Mouse (Mus musculus) stomach, embryonic 16.5 days (tissue): ENCODE data around the gene Trpc3. TPM values are rescaled to one million over a fixed set of nuclear protein-coding genes. Genes with fewer than 3 reads are reported as not detected.
A peak's percentile ranks its signal among the peaks of the same experiment; 100 is the strongest.
"Not testable (repeated sequence)": the region's sequence is repeated elsewhere in the genome, so short reads cannot be mapped to it uniquely, and the experiment has no call there.

Experiments
- ATAC-seq: fragments of 200-750 bp; cut with Nextera tagmentation; 2 replicates; pipeline ENCODE4 v1.8.0; 2017; ENCODE audit warnings: moderate number of reproducible peaks, moderate TSS enrichment; ENCODE audit not compliant: insufficient read depth, low FRiP score
- H3K27ac ChIP-seq: fragments of 300-500 bp; sonication (generic); 2 replicates; pipeline ENCODE4 v1.5.1; 2014; ENCODE audit warnings: low read length
- H3K27me3 ChIP-seq: fragments of 300-500 bp; sonication (generic); 2 replicates; pipeline ENCODE4 v1.6.1; 2014; ENCODE audit warnings: low read length, control low read depth, mixed read lengths; ENCODE audit not compliant: control insufficient read depth, insufficient read depth
- H3K36me3 ChIP-seq: fragments of 300-500 bp; sonication (generic); 2 replicates; pipeline ENCODE4 v1.6.1; 2014; ENCODE audit warnings: low read length; ENCODE audit not compliant: control insufficient read depth, insufficient read depth
- H3K4me1 ChIP-seq: fragments of 300-500 bp; sonication (generic); 2 replicates; pipeline ENCODE4 v1.6.1; 2014; ENCODE audit warnings: low read length, control low read depth, mixed read lengths; ENCODE audit not compliant: control insufficient read depth, insufficient read depth
- H3K4me2 ChIP-seq: fragments of 300-500 bp; sonication (generic); 2 replicates; pipeline ENCODE4 v1.6.1; 2014; ENCODE audit warnings: low read depth, low read length, mixed read lengths
- H3K4me3 ChIP-seq: fragments of 300-500 bp; sonication (generic); replicated peaks from 2 replicates; pipeline ENCODE4 v1.5.1; 2014; ENCODE audit warnings: mild to moderate bottlenecking, low read length
- H3K9ac ChIP-seq: fragments of 300-500 bp; sonication (generic); 2 replicates; pipeline ENCODE4 v1.6.1; 2014; ENCODE audit warnings: low read length
- H3K9me3 ChIP-seq: fragments of 300-500 bp; sonication (generic); replicated peaks from 2 replicates; pipeline ENCODE4 v1.6.1; 2016; ENCODE audit warnings: low read length, control low read depth; ENCODE audit not compliant: control insufficient read depth
- WGBS: fragments of 180-500 bp; shearing (Covaris S2); extraction: QIAGEN DNeasy Blood & Tissue Kit; methylation state at CpG from one replicate; pipeline ENCODE4 v1.1.7; 2014; 5-methylcytosine and 5-hydroxymethylcytosine counted together
- polyA plus RNA-seq: library from polyadenylated mRNA; unstranded; fragments of >200 nt; fragmentation: Nextera tagmentation; extraction: Ambion mirVana; gene quantifications from 2 replicates; pipeline ENCODE4 v1.2.1, GENCODE M21; 2015

Gene Trpc3
- polyA plus RNA-seq, 1 experiment from 2014 or later, result 3.0 TPM

- ATAC-seq, result no peak
- 85% methylated on average over 6 of the region's 6 CpGs for WGBS
- Histone ChIP-seq H3K27me3 (no peaks in the 10 kb centered on the region), H3K4me2 (no peak overlapping the region), H3K4me1 (no peaks in the 10 kb centered on the region), H3K36me3 (no peaks in the 10 kb centered on the region), H3K4me3 (no peak overlapping the region), H3K9ac (no peak overlapping the region), H3K9me3 (no peaks in the 10 kb centered on the region), H3K27ac (no peak overlapping the region)
These were observed 22.2 kb downstream of the Trpc3 start for GRCm38 (mm10) chr3:36667814-36668213.

DNA sequence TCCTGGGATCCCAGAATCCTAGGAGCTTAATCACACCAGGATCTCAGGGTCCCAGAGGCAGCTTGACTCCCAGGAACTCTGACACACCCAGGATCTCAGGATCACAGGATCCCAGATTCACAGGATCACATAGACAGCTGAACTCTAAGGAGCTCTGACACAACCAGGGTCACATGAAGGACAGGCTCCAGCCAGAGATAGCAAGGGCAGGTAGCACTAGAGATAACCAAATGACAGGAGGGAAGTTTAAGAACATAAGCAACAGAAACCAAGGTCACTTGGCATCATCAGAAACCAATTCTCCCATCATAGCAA, 44.8 kb downstream of the Trpc3 start:
- not testable (repeated sequence) for H3K27me3 ChIP-seq, H3K9ac ChIP-seq, H3K4me2 ChIP-seq, H3K9me3 ChIP-seq, H3K4me1 ChIP-seq, H3K4me3 ChIP-seq, H3K36me3 ChIP-seq, H3K27ac ChIP-seq, ATAC-seq

DNA sequence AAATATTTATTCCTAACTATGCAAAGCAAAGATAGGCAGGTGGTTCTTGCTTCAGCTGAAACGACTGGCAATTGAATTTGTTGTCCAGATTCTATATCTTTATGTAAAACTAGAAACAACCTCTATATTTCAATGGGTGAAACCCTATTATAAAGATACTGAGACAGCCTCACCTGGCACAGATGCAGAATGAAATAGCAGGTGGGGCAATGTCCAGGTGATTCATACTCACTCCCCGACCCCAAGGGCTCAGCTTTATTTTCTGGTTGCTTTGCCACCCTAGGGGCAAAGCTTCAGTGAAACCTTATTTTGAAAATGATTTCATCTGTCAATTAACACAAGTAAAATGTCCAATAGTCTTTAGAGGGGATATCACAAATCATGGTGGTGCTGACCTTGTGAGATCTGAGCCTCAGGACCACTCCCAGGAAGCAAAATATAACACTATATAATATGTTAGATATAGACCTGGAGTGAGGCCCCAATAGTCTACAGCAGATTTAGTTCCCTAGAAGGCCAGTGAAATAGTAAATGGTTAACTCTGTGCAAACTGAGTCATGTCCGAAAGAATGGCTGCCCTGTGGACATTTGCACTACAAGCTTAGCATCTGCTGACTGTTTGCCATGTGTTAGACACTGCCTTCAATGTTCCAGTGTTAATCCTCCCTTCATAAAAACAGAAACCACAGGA, 45.3 kb downstream of the Trpc3 start:
- Histone ChIP-seq H3K27me3 (no peaks in the 10 kb centered on the region), H3K36me3 (no peaks in the 10 kb centered on the region), H3K4me3 (no peak overlapping the region), H3K9me3 (no peaks in the 10 kb centered on the region), H3K4me2 (no peak overlapping the region), H3K4me1 (no peaks in the 10 kb centered on the region), H3K27ac (no peak overlapping the region), H3K9ac (no peak overlapping the region)
- no peak for ATAC-seq
- 67% methylated on average over 3 of the region's 3 CpGs for WGBS

DNA sequence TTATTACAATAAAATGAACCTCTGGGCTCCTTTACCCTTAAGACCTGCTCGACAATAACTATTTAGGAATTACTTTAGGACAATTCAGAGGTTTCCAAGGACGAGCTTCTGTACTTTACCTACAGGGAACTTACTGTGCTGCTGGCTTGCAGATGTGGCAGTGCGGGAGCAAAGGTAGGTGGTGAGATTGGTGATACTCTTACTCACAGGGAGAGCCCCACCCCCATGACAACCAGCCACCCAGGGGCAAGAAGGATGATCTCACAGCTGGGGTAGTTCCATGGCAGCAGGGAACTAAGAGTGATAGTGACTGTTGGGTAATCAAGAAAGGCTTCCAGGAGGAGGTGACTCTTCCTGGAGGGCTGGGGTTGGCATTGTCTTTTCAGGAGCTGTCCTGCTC, 46.6 kb downstream of the Trpc3 start:
- H3K4me3 ChIP-seq, result no peak overlapping the region
- no peak overlapping the region for H3K27ac ChIP-seq
- 84% methylated on average over 3 of the region's 3 CpGs for WGBS
- no peaks in the 10 kb centered on the region for H3K36me3 ChIP-seq
- H3K4me1 ChIP-seq, result no peaks in the 10 kb centered on the region
- no peak overlapping the region for H3K4me2 ChIP-seq
- H3K27me3 ChIP-seq, result no peaks in the 10 kb centered on the region
- no peaks in the 10 kb centered on the region for H3K9me3 ChIP-seq
- no peak overlapping the region for H3K9ac ChIP-seq
- no peak for ATAC-seq

GRCm38 (mm10) chr3:36642736-36643135, 47.2 kb downstream of the Trpc3 start:
- no peaks in the 10 kb centered on the region for H3K27me3 ChIP-seq
- H3K9ac ChIP-seq, result no peak overlapping the region
- 62% methylated on average over 13 of the region's 13 CpGs for WGBS
- H3K4me3 ChIP-seq, result no peak overlapping the region
- no peaks in the 10 kb centered on the region for H3K36me3 ChIP-seq
- H3K9me3 ChIP-seq, result no peaks in the 10 kb centered on the region
- no peak overlapping the region for H3K4me2 ChIP-seq
- no peak for ATAC-seq
- H3K4me1 ChIP-seq, result no peaks in the 10 kb centered on the region
- H3K27ac ChIP-seq, result no peak overlapping the region

GRCm38 (mm10) chr3:36640787-36641186, 49.2 kb downstream of the Trpc3 start:
- H3K27ac ChIP-seq, result no peak overlapping the region
- no peaks in the 10 kb centered on the region for H3K27me3 ChIP-seq
- ATAC-seq, result no peak
- H3K36me3 ChIP-seq, result no peaks in the 10 kb centered on the region
- no peak overlapping the region for H3K4me3 ChIP-seq
- H3K9me3 ChIP-seq, result no peaks in the 10 kb centered on the region
- WGBS, result 68% methylated on average over 2 of the region's 2 CpGs
- no peaks in the 10 kb centered on the region for H3K4me1 ChIP-seq
- no peak overlapping the region for H3K9ac ChIP-seq
- H3K4me2 ChIP-seq, result no peak overlapping the region

- Histone ChIP-seq H3K36me3 (no peaks in the 10 kb centered on the region), H3K4me3 (no peak overlapping the region), H3K4me2 (no peak overlapping the region), H3K27ac (no peak overlapping the region), H3K9me3 (no peaks in the 10 kb centered on the region), H3K4me1 (no peaks in the 10 kb centered on the region), H3K9ac (no peak overlapping the region), H3K27me3 (no peaks in the 10 kb centered on the region)
- ATAC-seq, result no peak
- 11% methylated on average over 4 of the region's 4 CpGs for WGBS
These were observed 54.5 kb downstream of the Trpc3 start for GRCm38 (mm10) chr3:36635449-36635848.

GRCm38 (mm10) chr3:36626803-36627202, 63.2 kb downstream of the Trpc3 start:
- Histone ChIP-seq H3K27me3 (no peaks in the 10 kb centered on the region), H3K27ac (no peak overlapping the region), H3K4me3 (no peak overlapping the region), H3K4me1 (no peaks in the 10 kb centered on the region), H3K36me3 (no peaks in the 10 kb centered on the region), H3K9me3 (no peaks in the 10 kb centered on the region), H3K4me2 (no peak overlapping the region), H3K9ac (no peak overlapping the region)
- ATAC-seq, result no peak
- 56% methylated on average over 2 of the region's 2 CpGs for WGBS

DNA sequence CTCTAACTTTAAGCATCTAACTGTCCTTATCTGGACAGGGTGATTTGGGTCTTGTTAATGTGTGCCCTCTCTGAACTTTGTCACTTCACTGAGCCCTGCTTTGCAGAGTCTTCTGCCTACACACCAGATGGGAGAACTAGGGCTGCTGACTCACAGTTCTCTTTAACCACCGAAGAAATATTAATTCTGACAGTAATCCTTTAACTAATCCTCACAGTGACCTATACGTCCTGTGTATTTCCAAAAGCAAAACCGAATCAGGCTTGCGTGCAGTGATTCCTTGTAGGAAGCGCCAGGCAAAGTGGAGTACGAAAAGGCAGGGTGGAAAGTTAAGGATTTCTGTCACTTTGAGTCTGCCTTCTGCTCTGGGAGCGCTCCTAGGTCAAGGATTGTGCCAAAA, 71.8 kb downstream of the Trpc3 start:
- Histone ChIP-seq H3K9ac (no peak overlapping the region; the same call in 1 of the 2 replicates), H3K36me3 (no peaks in the 10 kb centered on the region), H3K4me2 (no peak overlapping the region), H3K27me3 (no peaks in the 10 kb centered on the region), H3K4me3 (no peak overlapping the region), H3K4me1 (0 out of 2 replicates have a peak, but pooled peaks cover 2% of the 10 kb centered on the region), H3K27ac (no peak overlapping the region), H3K9me3 (no peaks in the 10 kb centered on the region)
- no peak for ATAC-seq
- 63% methylated on average over 7 of the region's 7 CpGs for WGBS

- no peak for ATAC-seq
- no peaks in the 10 kb centered on the region for H3K27me3 ChIP-seq
- no peaks in the 10 kb centered on the region for H3K9me3 ChIP-seq
- no peaks in the 10 kb centered on the region for H3K36me3 ChIP-seq
- peak overlapping the region; percentile 65; the same call in 1 of the 2 replicates for H3K4me2 ChIP-seq
- H3K4me1 ChIP-seq, result peaks cover 6% of the 10 kb centered on the region; the same call in 1 of the 2 replicates
- H3K4me3 ChIP-seq, result no peak overlapping the region
- 61% methylated on average over 5 of the region's 5 CpGs for WGBS
- no peak overlapping the region for H3K9ac ChIP-seq
- H3K27ac ChIP-seq, result no peak overlapping the region
These were observed 76.1 kb downstream of the Trpc3 start for GRCm38 (mm10) chr3:36613908-36614255.
